Mouse (Mus musculus) central nervous system, embryonic 14 days (tissue): ENCODE data around the gene Impdh1. TPM values are rescaled to one million over a fixed set of nuclear protein-coding genes. Genes with fewer than 3 reads are reported as not detected.

Experiments used
- polyA plus RNA-seq: library from polyadenylated mRNA; depleted of rRNA; stranded (reverse); fragments of >200 nt; gene quantifications from 2 replicates; pipeline ENCODE4 v1.2.3, GENCODE M21; 2012; rRNA removed

The Impdh1 gene
- polyA plus RNA-seq = 48.2 and 52.4 TPM in 2 replicates

DNA sequence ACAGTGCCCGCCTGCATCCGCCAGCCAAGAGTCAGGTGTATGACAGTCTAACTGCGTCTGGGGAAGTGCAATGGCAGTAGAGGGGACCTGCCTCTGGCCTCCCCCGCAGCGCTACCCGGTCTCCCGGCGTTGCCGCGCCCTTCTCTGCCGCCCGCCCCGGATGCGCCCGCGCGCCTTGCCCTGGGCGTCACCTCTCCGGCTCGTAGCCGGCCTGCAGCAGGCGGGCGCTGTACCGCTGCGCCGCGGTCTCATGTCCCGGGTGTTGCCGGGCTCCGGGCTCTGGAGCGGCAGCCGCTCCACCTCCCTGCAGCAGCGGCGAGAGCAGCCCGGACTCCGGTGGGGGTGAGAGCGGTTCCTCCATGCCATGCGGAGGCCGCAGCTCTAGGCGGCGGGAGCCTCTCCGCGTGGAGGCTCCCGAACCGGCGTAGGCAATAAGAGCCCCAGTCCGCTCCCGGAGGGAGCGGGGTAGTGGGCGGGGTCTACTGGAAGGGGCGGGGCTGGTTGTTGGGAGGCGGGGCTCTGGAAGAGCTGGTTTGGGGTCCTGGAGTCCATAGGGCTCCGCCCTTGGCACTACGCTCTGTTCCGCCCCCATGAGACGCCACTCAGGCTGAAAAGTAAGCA is at the start of gene Impdh1:
Gene Impdh1, minus strand, starts transcription at position 484 of the 621 bp plus-strand sequence.

GRCm38 (mm10) chr6:29178888-29179658 is 37.1 kb downstream of the Impdh1 start, which contains the start of gene Prrt4:
Prrt4 (minus strand) TSS chr6:29179584.

GRCm38 (mm10) chr6:29164314-29165244 is 51.6 kb downstream of the Impdh1 start, which contains the start of gene Rbm28:
Rbm28 (minus strand) TSS chr6:29165006.

Other genes with a start within 250 kb of the Impdh1 start
- not detected in 2 replicates for gene Lep, start 156.1 kb downstream of the Impdh1 start, polyA plus RNA-seq
- gene Rbm28, start 51.4 kb downstream of the Impdh1 start, polyA plus RNA-seq = 76.3 and 83.3 TPM in 2 replicates
- 6.1 and 6.6 TPM in 2 replicates for gene Prrt4, start 36.8 kb downstream of the Impdh1 start, polyA plus RNA-seq
- gene Hilpda, start 56.1 kb upstream of the Impdh1 start, polyA plus RNA-seq = 30.9 and 31.6 TPM in 2 replicates
- 1.6 and 2.6 TPM in 2 replicates for gene Fam71f2, start 63.2 kb upstream of the Impdh1 start, polyA plus RNA-seq
- gene Fam71f1, start 102.8 kb upstream of the Impdh1 start, polyA plus RNA-seq = 0.10 TPM in 1 of 2 replicates, not detected in the other
- 124 and 173 TPM in 2 replicates for gene Calu, start 131.7 kb upstream of the Impdh1 start, polyA plus RNA-seq
- 0.28 and 0.85 TPM in 2 replicates for gene Opn1sw, start 172.1 kb upstream of the Impdh1 start, polyA plus RNA-seq
- 54.3 and 55.3 TPM in 2 replicates for gene Ccdc136, start 179.9 kb upstream of the Impdh1 start, polyA plus RNA-seq
- 4.3 and 10.9 TPM in 2 replicates for gene Flnc, start 216.9 kb upstream of the Impdh1 start, polyA plus RNA-seq